Mouse (Mus musculus): ENCODE results near the gene Orai2.
"Not testable (repeated sequence)": the region's sequence is repeated elsewhere in the genome, so short reads cannot be mapped to it uniquely, and the experiment has no call there.

DNA sequence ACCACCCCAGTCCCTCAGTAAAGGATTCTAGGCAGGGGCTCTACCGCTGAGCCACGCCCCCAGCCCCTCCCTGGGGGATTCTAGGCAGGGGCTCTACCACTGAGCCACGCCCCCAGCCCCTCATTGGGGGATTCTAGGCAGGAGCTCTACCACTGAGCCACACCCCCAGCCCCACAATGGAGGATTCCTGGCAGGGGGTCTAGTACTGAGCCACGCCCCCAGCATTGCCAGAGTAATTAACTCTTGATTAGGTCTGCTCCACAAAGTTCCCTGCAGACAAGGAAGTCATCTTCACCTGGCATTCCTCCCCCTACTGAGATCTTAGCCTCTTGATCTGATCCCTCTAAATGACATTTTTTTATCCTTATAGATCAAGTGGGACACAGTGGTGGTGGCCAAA, 57.0 kb downstream of the Orai2 start:
- not testable (repeated sequence) for TF ChIP-seq CTCF (IDR thresholded peaks at IDR 0.05; ENCODE audit: borderline replicate concordance, control insufficient read depth, extremely low read depth, insufficient read depth, low read length, poor library complexity); POLR2A (IDR thresholded peaks at IDR 0.05; ENCODE audit: control insufficient read depth, extremely low read depth, insufficient read depth, low read length, poor library complexity)

Data from thymus, adult 2 months (tissue).